Mouse (Mus musculus): ENCODE data around the gene Rasal1.

Rasal1 gene

DNA sequence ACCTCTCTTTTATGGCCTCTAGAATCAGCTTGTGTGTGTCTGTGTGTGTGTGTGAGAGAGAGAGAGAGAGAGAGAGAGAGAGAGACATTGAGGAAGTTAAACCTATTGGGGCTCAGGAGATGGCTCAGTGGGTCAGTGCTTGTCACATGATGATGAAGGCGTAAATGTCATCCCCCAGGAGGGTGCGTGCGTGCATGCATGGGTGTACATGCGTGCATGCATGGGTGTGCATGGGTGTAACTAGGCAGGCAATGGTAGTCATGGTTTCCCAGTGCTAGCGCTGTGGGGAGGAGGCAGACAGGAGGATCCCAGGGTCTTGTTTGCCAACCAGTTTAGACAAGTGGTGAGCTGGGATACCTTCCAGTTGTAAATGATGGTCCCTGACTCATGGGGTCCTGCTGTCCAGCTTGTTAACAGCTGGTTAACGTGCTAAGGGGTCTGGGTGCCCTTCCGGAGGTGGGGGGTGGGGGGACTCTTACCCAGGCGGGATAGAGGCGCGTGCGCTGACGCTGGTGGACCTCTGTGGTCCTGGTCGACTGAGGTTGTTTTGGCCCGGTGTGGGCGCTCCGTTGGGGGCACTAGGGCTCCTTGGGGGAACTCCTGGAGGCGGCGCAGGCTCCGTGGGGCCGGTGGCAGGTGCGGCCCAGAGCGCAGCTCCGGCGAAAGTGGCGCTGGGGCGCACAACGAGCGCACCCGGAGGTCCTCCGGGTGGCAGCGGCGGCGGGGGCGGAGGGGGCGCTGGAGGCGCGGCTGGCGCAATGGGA, 45.5 kb downstream of the Rasal1 start:
- no peak for DNase-seq (ENCODE audit: low read depth, low spot score)

DNA sequence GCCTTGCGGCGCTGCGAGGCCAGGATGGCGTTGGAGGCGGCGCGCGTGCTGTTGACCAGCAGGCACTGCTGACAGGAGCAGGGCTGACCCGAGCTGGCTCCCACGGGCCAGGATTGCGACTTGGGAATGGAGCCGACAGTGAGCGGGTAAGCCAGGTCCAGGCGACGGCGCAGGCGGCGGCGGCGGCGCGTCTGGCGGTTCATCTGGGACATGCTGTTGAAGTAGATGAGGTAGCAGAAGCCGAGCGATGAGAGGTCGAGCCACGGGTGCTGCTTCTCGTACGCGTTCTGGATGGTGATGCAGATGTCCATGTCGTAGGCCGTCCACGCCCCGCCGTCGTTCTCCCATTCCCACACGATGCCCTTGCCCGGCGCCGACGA, 46.1 kb downstream of the Rasal1 start:
- DNase-seq (ENCODE audit: low read depth, low spot score) = no peak

DNA sequence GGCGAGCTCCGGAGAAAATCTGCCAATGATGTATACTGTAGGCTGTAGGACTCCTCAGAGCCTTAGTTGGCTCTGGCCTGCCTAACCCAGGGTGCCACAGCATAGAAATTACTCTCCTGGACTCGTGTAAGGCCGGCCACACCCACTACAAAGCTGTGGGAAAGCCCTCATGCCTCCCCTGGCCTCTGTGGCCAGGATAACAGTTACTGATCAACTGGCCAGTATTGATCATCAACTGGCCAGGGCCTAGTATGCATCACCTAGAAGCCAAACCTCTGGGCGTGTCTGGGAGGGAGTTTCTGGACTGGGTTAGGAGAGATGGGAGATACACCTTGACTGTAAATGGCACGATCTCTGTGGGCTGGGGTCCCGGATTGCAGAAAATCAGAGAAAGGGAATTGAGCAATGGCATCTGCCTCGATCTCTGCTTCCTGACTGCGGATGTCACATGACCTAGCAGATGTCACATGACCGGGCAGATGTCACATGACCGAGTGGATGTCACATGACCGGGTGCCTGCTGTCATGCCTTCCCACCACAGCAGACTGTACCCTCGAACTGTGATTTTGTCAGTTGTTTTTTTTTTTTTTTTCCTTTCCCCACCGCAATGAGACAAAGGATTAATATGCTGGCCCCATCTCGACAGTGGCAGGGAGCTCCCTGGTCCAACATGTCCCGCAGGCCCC, 47.6 kb downstream of the Rasal1 start:
- no peak for DNase-seq (ENCODE audit: low read depth, low spot score)

DNA sequence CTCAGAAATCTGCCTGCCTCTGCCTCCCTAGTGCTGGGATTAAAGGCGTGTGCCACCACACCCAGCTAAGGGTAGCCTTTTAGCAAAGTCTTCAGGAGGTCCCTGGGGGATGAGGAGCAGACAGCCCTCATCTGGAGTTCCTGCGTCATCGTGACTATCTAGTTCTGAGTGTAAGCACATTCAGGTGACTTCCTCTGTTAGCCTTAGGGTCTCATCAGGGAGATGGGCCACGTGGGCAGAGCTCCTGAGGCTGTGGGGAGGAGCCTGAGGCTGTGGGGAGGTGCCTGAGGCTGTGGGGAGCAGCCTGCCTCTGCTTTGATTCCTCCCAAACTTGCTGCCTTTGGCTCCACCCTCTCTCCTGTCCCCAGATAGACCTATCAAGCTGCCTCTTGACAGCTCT, 48.3 kb downstream of the Rasal1 start:
- DNase-seq (ENCODE audit: low read depth, low spot score) = no peak

DNA sequence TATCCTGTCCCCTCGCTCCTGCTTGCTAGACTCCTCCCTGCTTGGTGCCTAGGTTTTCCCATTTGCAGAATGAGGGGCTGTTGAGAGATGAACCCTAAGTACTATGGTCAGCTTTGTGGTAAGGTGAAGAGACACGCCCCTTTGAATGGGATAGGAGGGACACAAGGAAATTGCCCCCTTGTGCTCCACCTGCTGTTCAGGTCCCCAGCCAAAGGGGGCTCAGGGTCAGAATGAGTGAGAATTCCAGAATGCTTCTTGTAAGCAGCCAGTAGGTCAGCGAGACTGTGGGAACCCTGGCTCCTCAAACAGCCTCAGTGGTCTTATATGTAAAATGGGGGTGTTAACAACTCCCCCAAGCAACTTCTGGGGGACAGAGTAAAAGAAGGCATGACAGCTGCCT, 49.6 kb downstream of the Rasal1 start:
- DNase-seq (ENCODE audit: low read depth, low spot score) = no peak

DNA sequence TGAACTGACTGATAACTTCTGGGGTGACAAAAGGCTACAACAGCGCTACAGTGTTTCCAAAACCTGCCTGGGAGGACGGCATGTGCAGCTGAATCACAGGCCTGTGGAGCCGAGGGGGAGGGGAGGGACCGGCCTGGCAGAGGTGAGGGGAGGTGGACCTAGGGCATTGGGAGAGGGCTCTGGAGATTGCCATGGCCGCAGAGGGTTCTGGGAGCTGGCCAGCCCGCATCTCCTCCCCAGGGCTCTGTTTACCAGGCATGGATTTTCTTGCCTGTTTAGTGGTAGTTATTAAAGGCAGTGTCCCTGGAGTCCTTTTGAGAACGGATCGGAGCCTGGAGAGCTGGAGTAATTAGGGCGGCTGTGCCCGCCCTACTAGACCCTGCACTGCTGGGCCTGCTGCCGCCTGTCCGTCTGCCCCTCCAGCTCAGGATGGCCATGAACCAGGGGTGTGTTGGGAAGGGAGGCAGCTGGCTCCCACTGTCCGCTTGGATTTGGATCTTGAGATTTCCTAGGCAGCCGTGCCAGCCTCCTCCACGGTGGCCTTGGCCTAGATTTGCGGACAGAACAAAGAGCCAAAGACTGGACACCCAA, 50.3 kb downstream of the Rasal1 start:
- no peak for DNase-seq (ENCODE audit: low read depth, low spot score)

DNA sequence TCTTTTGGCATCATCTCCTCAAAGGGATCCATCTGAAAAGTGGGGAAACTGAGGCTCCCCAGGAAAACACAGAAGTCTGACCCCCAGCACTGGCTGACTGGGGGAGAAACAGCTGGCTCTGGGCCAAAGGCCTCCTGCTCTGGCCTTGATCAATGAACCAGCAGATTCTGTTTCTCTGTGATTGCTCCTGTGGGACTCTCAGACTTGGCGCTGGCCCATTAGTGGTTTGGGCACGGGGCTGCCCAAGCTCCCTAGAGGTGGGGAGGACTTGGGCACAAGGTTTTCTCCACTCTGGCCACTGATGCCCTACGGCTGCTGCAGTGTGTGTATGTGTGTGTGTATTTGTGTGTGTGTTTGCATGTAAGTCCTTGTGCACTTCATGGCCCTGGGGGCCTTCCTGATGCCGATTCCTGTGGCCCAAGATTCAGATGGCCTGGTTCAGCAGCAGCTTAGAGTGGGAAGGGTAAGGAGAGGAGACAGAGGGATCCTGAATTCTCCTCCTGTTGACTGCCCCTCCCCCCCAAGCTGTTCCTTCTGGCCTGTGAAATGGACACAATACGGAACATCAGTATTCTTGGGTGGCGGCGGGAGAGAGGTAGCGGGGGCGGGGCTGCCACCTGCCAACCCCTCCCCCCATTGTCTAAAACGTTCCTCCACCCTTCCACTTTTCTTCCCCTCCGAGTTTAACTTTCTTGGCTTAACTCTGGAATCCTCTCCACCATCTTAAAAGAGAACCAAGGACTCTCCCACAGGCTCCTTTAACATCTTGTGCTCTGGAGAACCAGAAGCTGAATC, 52.6 kb downstream of the Rasal1 start:
- DNase-seq (ENCODE audit: low read depth, low spot score) = no peak

DNA sequence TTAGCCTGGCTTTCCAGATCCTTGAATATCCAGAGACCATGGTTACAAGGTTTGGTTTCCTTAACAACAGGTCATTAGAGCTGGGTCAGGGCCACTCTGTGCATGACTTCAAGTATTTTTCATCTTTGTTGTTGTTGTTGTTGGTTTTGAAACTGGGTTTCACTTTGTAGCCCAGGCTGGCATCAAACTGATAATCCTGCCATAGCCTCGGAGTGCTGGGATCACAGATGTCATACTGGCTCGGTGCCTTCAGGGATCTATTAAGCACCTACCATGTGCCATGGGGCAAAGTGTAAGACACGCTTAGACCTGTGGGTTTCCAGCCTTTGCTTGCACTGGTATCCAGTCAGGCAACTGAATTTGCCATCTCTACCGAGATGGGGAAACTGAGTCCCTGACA, 53.8 kb downstream of the Rasal1 start:
- no peak for DNase-seq (ENCODE audit: low read depth, low spot score)

DNA sequence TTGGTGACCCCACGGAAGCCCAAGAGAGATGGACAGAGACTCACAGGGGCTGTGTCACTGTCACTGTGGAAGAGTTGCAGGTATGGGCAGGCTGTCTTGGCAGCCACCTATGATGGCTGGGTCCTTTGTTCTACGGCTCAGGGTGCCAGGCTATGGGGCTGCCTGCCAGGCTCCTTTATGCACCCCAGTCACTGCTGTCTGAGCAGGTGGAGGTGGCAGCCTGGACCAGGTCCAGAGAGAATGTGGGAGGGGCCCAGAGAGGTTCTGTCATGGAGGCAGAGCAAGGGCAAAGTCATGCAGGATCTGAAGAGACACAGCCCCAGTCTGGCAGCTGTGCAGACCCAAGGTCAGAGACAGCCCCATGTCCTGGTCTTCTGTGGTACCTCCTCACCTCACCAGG, 54.4 kb downstream of the Rasal1 start:
- no peak for DNase-seq (ENCODE audit: low read depth, low spot score)

DNA sequence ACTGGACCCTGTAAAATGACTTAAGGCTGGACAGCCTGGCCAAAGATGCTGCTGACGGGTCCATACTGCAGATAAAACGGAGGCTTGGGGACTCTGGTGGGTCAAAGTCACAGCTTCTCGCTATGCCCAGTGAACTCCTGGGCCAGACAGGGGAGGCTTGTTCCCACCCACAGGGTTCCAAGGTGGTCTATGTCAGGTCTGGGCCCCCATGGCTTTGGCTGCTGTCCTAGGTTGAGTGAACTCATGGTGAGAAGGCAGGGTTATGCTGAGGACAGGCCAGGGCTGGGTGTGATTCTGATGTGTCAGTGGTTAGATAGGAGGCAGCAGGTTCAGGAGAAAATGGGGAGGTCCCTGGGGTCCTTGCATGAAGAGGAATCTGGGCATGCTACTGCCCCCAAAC, 55.0 kb downstream of the Rasal1 start:
- DNase-seq (ENCODE audit: low read depth, low spot score) = no peak

DNA sequence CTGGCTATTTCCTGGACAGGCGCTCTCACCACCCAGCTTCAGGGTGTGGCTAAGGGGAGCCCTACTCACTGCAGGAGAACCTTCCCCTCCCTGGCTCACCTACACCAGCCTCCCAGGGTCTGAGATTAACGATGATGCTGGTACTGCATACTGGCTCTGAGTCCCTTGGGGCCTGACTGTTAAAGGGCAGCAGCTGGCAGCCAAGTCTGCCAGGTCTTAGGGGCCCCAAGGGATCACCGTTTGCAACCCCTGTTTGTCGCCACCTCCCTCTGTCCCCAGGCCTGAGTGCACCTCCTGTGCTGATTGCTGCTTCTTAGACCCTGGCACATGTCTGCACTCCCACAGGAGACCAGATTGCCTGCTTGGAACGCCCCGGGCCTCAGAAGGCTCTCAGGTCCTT, 55.8 kb downstream of the Rasal1 start:
- DNase-seq (ENCODE audit: low read depth, low spot score) = no peak

DNA sequence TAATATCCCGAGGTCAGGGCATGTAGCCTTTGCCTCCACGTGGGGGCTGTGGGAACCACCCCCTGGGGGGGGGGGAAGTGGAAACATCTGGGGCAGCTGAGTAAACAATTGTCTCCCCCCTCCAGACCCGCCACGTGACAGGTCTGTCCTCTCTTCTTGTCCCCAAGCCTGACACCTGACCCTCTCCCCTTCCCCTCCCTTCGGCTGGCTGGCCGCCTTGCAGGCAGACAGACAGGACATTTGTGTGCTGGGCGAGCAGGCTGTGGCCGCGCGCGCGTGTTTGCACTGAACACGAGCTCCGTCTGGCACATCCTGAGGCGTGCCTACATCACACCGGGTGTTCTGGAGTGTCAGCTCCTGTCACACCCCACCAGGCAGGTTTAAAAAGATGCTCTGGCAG, 57.9 kb downstream of the Rasal1 start:
- DNase-seq (ENCODE audit: low read depth, low spot score) = no peak

DNA sequence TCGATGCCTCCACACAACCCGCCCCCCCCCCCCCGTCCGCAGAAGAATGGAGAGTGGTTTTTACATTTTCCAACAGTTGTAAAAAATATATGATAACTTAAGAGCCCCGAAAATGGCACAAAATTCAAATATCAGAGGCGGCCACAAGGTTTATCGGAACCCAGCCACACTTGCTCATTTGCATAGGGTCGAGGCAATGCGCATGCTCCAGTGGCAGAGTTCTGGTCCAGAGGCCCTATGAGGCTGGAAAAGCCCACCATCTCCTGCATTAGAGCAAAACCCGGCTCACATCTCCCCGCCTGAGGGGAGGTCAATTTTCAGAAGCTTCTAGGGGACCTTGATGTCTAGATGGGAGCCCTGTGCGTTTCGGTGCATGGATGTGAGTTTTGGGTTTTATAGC, 58.4 kb downstream of the Rasal1 start:
- DNase-seq (ENCODE audit: low read depth, low spot score) = no peak

DNA sequence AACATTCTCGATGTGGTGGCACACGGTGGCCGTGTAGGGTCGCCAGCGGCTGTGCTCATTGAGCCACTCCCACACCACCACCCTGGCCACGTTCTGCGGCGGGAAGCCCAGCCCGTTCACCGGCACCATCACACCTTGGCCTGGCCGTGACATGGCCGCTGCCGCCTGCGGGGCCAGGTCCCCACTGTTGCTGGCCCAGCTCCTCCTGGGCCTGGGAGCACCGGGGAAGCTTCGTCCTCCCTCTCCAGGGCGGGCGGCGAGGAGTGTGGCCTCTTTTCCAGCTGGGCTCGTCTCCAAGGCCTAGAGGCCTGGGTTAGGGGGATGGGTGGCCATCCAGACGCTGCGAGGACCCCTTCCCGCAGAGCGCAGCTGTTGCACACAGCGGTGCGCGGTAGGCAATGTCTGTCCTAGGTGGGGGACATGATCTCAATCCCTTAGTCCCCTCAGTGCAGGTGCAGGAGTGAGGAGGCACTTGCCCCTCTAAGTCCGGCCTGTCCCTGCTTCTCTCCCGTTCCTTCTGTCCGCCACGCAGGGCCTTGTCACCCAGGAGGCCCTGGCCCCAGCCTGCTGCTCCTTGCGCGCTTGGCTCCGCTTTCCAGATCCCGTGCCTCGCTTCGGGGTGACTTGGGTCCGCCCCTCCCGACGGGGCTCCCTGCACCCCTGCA, 61.7 kb downstream of the Rasal1 start:
- DNase-seq (ENCODE audit: low read depth, low spot score) = no peak

DNA sequence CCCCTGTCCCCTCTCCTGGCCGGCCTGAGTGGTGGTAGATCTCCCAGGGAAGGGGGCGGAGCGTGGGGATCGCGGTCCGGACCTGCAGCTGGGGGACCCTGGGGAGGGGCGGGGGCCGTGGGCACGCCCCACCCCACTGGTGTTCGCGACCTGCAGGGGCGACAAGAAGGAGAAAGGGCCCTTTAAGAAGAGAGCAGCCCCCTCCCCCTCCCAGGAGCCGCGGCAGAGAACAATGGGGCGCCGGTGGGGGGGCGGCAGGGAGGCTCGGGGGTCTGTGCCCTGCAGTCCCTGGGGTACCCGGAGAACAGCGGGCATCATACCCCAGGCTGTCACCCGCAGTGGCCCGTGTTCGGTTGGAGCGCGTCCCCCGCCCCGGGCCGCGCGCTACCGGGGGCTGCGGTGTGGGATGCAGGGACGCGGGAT, 62.2 kb downstream of the Rasal1 start:
- DNase-seq (ENCODE audit: low read depth, low spot score) = no peak

DNA sequence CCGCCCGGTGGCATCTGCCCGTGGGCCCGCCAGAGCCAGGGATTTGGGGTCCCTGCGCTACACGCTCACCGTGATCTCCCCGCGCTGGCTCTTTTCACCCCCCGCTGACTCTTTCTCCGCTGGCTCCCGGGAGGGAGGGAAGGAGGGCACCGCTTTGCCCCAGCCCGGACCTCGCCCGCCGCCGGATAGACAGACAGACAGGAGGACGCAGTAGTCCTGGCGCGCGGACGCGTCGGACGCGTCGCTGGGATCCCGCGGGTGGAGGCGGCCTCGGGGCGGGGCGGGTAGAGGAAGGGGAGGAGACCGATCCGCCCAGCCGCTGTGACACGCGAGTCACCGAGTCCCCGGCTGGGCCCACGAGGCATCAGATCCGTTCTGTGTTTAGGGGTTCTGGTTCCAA, 62.8 kb downstream of the Rasal1 start:
- DNase-seq (ENCODE audit: low read depth, low spot score) = no peak

DNA sequence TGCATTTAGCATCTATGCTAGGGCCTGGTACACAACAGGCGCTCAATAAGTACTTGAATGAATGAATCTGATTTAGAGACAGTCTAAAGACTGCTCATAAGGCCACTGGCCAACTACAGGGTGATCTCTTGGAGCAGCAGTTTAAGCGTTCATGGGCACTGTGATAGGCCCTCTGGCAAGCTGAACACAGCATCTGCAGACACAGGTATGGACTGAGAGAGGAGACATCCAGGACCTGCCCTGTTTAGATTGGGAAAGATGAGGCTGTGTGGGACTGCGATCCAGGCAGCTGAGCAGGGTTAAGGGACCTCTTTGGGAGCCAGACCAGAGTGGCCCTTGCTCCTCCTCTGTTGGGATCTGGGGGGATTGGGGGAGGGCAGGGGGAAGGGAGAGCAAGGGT, 63.2 kb downstream of the Rasal1 start, which contains the start of gene Dtx1:
Gene Dtx1, minus strand, starts transcription at position 101 of the 400 bp plus-strand sequence.
- no peak for DNase-seq (ENCODE audit: low read depth, low spot score)

DNA sequence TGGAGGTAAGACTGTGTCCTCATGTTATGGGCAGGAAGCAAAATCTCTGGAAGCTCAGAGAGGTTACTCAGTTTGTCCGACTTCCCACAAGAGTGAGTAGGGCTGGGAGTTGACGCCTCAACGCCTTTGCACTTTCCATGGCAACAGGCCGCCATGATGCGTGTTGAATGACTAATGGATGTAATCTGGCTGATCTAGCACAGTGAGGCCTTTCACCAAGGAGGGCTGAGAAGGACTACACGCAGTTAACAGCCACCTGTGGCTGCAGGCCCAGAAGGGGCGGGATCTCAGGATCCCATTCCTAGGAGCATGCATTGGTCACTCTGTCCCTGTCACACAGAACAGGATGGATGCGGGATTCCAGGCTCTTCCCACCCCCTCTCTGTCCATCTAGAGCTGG, 64.1 kb downstream of the Rasal1 start:
- no peak for DNase-seq (ENCODE audit: low read depth, low spot score)

DNA sequence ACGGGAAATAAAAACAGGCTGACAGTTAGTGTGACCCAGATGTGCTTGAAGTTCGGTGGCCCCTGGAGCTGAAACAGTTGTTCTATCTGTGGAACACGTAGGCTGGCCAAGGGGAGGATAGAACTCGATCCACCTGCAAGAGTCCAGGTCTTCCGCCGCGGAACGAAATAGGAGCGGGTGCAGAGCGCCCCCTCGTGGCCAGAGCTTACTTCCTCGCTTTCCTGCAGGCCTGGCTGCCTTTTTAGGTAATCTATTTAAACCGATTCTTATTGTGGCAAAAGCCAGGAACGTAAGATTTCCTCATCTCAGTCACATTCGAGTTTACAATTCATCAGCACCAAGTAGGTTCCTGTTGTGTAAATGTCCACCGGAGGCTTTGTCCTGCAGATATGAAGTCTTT, 65.7 kb downstream of the Rasal1 start:
- peak; percentile 65 for DNase-seq (ENCODE audit: low read depth, low spot score)

DNA sequence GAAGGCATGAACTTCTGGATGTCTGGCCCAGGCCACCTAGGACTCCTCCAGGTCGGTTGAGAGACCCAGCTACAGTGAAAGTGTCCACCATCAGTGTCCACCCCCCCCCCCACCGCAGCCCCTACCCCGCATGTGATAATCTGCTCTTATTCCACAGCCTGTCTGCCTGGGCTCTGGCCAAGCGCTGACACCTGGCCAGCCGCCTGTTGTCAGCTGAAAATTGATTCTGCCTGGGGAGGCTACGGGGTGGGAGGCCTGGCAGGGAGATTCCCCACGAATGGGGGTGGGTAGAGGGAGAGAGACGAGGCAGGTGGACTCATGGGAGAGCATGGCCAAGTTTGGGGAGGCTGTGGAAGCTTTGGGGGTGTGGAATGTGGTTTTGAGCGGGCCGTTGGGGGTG, 68.5 kb downstream of the Rasal1 start:
- no peak for DNase-seq (ENCODE audit: low read depth, low spot score)

DNA sequence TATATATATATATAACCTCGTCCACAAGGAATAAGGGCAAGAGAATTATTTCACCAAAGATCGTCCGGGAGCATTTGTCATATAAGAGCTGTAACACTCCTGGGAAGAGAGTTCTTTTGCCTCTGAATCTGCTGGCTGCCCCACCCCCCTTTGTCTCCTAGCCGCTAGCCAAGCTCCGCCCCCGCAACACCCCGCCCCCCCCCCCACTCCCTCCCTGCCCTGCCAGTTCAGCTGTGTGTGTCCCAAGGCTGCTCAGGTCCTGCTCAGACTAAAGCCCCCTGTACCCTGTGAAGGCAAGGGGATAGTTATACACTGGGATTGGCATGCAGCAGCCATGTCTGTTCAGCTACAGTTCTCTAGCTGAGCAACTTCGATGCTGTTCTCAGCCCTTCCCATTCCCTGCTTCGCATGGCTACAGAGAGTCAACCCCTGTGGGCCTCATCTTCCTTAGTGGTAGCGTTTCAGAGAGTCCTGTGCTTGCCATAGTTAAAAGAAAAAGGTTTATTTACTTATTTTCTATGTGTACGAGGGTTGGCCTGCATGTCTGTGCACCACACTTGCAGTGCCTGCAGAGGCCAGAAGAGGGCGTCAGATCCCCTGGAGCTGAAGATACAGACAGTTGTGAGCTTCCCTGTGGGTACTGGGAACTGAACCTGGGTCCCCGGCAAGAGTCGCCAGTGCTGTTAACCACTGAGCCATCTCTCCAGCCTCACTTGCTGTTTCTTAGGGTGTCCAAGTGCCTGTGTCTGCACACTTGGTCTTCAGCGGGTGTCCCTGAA, 70.2 kb downstream of the Rasal1 start:
- no peak for DNase-seq (ENCODE audit: low read depth, low spot score)
